Mouse (Mus musculus) left cerebral cortex, postnatal 4 days (tissue): ENCODE measurements around the gene Egr2. TPM values are rescaled to one million over a fixed set of nuclear protein-coding genes. Genes with fewer than 3 reads are reported as not detected.

ENCODE experiments used
- DNase-seq: peaks from one replicate; pipeline ENCODE4 v3.0.0-alpha.2; 2022
- intact Hi-C: fragments of 180-260 bp; cut with DNase I; formaldehyde crosslinking; loops from one replicate; pipeline ENCODE4 v1.15.1; 2025
- total RNA-seq, 2 experiments: library from RNA; stranded (reverse); gene quantifications; 2 replicates each; pipeline ENCODE4 v1.2.3; 2021

Egr2 gene
- total RNA-seq, result 1 to 10 TPM; 2.4 to 4.1 TPM

GRCm38 (mm10) chr10:67535256-67535655 lies at the start of gene Egr2:
Gene Egr2, plus strand, starts transcription at chr10:67535475.
- intact Hi-C loops, result loop anchor here (5.0 kb wide), 2 partner anchors 192 to 213 kb away; no protein-coding TSS in a partner anchor

GRCm38 (mm10) chr10:67487496-67487895 lies 47.8 kb upstream of the Egr2 start:
- intact Hi-C loops, result no loop called here
- no peak for DNase-seq

More at GRCm38 (mm10) chr10:67535256-67535655, at the start of gene Egr2:
- peak; percentile 50 for DNase-seq

- intact Hi-C loops, result no loop called here
- DNase-seq, result no peak
Observed at GRCm38 (mm10) chr10:67489836-67490235, 45.4 kb upstream of the Egr2 start.

- intact Hi-C loops, result no loop called here
- no peak for DNase-seq
Observed at GRCm38 (mm10) chr10:67490632-67491031, 44.6 kb upstream of the Egr2 start.

- DNase-seq, result no peak
- intact Hi-C loops, result no loop called here
Observed at GRCm38 (mm10) chr10:67492161-67492571, 43.1 kb upstream of the Egr2 start.

GRCm38 (mm10) chr10:67493556-67493955 lies 41.7 kb upstream of the Egr2 start:
- intact Hi-C loops, result no loop called here
- DNase-seq, result no peak

- intact Hi-C loops, result no loop called here
- no peak for DNase-seq
Observed at GRCm38 (mm10) chr10:67497144-67497892, 38.0 kb upstream of the Egr2 start.

GRCm38 (mm10) chr10:67497951-67498350 lies 37.3 kb upstream of the Egr2 start:
- intact Hi-C loops, result no loop called here
- DNase-seq, result no peak

GRCm38 (mm10) chr10:67503320-67503995 lies 31.8 kb upstream of the Egr2 start:
- intact Hi-C loops, result no loop called here
- no peak for DNase-seq

- intact Hi-C loops, result no loop called here
- DNase-seq, result no peak
Observed at GRCm38 (mm10) chr10:67504046-67504445, 31.2 kb upstream of the Egr2 start.

GRCm38 (mm10) chr10:67505248-67505647 lies 30.0 kb upstream of the Egr2 start:
- no peak for DNase-seq
- intact Hi-C loops, result no loop called here

GRCm38 (mm10) chr10:67512211-67512610 lies 23.1 kb upstream of the Egr2 start:
- peak; percentile 4 for DNase-seq
- intact Hi-C loops, result no loop called here

GRCm38 (mm10) chr10:67512871-67513270 lies 22.4 kb upstream of the Egr2 start:
- intact Hi-C loops, result no loop called here
- DNase-seq, result no peak

GRCm38 (mm10) chr10:67518733-67519132 lies 16.5 kb upstream of the Egr2 start:
- no peak for DNase-seq
- intact Hi-C loops, result no loop called here

GRCm38 (mm10) chr10:67524130-67524529 lies 11.1 kb upstream of the Egr2 start:
- intact Hi-C loops, result no loop called here
- no peak for DNase-seq

- intact Hi-C loops, result no loop called here
- no peak for DNase-seq
Observed at GRCm38 (mm10) chr10:67524694-67525093, 10.6 kb upstream of the Egr2 start.

GRCm38 (mm10) chr10:67526435-67526834 lies 8.8 kb upstream of the Egr2 start:
- intact Hi-C loops, result no loop called here
- no peak for DNase-seq

- DNase-seq, result no peak
- intact Hi-C loops, result no loop called here
Observed at GRCm38 (mm10) chr10:67529769-67530168, 5.5 kb upstream of the Egr2 start.

GRCm38 (mm10) chr10:67535972-67536371 lies 697 bp downstream of the Egr2 start:
- intact Hi-C loops, result loop anchor here (5.0 kb wide), 2 partner anchors 191 to 214 kb away; no protein-coding TSS in a partner anchor
- DNase-seq, result peak; percentile 70

- DNase-seq, result peak; percentile 70
- intact Hi-C loops, result loop anchor here (5.0 kb wide), 2 partner anchors 191 to 214 kb away; no protein-coding TSS in a partner anchor
Observed at GRCm38 (mm10) chr10:67536621-67537141, 1.4 kb downstream of the Egr2 start.

GRCm38 (mm10) chr10:67537151-67537994 lies 2.1 kb downstream of the Egr2 start:
- intact Hi-C loops, result loop anchor here (5.0 kb wide), 2 partner anchors 190 to 215 kb away; no protein-coding TSS in a partner anchor
- peak; percentile 90 for DNase-seq
